Mouse (Mus musculus) lung, postnatal 4 days (tissue): ENCODE results near the gene Uvrag.

Source experiments
- DNase-seq, 2 experiments: peaks; one replicate each; pipeline ENCODE4 v3.0.0; 2021

Uvrag gene

DNA sequence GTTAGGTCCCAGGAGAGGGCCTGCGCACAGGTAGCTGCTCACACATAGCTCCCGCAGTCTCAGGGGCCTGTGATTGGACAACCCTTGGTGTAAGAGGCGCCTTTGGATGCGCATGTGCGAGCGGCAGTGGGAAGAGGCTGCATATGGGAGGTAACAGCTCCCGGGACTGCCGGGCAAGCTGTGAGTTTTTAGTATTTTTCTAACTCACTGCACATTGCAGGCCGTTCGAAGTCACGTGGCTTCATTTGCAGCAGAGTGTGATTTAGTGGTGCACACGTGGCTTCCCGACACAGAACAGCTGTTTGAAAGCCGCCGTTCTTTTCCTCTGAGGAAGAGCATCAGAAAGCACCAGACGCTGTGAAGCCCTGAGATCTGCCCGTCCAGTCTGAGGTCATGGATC, 125.5 kb downstream of the Uvrag start:
- DNase-seq = peak in 1 of 2 experiments; percentile 27

DNA sequence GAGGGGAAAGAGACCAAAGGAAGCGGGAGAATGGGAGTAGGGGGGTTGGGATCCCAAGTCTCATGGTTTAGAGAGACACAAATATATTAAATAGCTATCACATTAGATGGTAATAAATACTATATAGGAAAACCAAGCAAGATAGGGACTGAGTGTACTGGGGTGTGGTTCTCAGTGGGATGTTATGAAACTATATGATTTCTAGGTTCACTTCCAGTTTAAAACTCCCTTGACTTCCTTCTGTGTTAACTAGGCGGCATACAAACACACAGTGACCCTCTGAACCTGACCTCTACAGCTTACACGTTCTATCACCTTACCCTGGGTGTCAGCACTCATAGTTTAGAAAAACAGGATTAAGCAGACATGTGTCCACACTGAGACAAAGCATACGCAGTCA, 126.3 kb downstream of the Uvrag start:
- DNase-seq = no peak

DNA sequence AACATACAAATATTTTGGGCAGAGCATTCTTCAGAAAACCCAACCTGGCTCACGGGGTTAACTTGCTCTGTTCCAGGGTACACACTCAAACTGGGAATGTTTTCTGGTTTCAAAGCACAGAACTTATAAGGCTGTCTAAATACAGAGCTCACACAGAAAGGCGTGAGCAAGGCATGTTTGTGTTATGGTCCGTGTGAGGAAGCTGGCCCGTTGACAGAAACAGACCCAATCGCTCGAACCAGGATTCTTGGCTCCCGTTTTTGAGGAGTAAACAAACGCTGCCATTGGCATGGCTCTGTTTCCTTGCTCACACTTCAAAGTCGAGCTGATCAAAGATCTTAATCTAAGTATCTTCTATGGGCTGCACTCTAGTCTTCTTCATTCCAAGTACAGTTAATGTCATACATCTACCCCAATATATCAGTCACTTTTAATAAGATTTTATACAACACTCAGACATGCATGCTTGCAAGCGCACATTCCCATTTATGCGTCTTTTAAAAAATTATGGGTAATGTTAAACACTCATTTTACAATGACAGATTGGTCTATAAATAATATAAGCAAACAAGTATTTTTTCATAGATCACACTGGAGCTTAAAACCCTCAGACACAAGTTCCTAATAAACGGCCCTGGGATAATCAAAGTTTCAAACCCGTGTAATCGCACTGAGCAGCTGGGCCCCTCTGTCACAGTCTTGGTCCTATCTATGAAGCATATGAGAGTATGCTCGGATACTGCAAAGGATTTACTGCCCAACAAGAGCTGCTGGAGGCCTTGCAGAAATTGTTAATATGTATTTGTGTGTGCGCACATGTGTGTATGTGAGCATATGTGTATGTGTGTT, 133.2 kb downstream of the Uvrag start:
- peak; percentile 33 to 60 for DNase-seq

DNA sequence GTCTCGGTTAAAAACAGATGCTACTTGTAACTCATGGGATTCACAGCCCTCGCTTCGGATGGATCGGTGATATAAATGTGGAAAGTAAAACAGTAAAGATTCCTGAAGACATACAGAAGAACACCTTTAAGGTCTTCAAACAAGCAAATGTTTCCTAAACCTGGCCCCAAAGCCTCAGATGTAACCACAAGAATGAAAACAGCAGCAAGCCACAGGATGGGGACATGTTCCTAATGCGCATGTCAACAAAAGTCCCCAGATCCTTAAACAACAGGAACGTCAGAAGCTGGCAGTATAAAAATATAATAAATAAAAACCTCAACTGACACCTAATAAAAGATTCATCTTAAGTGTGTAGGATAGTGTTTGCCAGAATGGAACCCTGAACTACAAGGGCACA, 137.7 kb downstream of the Uvrag start:
- DNase-seq = no peak

DNA sequence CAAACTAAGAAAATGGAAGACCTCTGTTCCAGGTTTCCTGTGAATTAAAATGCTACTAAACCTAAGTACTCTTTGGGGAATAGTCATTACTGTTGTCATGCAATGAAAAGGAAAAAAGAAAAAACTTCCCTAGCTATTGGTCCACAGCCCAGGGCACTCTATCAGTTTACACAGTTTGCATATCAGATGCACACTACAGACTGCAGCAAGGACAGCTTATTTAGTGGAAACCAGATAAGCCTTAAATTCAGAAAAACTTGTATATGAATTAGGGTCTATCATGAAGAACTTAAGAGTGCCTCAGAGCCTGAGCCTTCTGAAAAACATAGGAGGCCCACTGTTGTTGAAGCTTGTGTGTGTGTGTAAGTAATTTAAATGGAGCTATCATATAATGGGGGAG, 142.2 kb downstream of the Uvrag start:
- no peak for DNase-seq

DNA sequence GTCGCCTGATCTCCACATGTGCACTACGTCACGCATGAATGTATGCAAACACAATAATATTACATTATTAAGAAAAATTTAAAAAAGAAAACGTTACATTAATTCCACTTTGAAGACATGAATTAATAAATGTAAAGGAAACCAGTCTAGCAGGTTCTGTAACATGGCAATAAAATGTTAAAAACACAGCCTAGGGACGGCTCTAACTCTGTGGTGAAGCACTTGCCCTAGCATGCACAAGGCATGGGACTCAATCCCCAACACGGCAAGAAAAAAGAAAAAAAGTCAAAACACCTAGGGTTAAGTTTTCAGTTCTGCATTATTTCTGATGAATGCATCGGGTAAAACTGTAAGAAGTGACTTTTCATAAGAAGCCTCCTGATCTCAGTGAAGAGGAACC, 143.2 kb downstream of the Uvrag start:
- DNase-seq = no peak

DNA sequence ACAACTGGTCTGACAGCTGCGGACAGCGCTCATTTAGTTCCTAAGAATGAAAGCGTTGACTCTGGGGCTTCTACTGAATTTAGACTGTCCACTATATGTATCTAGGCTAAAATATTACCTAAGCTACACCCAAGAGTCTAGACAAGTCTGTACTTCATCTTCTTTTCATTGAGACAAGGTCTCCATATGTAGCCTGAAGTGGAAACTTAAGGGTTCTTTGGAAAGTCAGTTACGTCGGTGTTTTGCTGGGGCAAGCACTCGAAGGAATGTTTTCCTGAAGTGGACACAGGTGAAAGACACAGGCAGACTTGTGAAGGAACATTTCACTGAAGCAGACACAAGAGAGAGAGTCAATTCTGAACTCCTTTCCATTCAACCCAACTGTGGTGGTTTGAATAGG, 144.2 kb downstream of the Uvrag start:
- DNase-seq = no peak

DNA sequence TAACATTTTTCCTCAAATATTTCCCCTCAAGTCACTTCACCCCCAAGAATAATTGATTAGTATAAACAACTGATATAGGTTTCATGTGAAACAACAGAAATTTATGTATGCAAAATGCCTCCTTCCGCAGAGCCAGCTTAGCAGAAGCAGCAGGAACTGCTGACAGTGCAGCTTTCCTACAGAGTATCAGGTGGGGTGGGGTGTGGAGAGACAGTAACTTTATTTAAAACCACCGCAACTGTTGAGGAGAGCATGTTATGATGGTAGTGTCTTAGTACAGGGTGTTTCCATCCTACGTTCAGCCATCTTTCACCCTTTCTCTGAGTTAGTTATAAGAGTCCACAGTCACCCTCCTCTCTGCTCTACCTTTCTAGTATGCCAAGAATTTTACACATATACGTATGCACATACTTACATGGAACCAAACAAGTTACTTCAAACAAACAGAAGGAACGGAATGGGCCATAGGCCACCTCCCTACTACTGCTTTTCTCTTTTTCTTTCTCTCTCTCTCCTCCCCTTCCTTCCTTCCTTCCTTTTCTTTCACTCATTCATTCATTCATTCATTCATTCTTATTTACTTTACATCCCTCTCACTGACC, 145.7 kb downstream of the Uvrag start:
- no peak for DNase-seq

DNA sequence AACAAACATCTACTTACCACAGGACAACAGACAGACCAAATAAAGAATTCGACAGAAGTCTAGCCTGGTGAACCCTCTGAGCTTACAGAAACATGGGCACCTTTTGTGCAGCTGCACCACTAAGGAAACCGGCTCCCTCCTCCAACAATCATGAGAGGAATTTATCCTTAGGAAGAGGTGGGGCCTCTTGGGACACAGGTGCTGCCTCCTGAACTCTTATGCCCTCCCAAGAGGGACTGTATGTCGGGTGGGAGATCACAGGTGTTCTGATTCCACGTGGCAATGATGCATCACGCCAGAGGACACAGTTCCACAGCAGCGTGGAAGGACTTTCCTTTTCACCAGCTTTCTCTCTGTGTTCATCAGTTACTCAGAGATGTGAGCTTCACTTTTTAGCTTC, 146.8 kb downstream of the Uvrag start:
- no peak for DNase-seq

DNA sequence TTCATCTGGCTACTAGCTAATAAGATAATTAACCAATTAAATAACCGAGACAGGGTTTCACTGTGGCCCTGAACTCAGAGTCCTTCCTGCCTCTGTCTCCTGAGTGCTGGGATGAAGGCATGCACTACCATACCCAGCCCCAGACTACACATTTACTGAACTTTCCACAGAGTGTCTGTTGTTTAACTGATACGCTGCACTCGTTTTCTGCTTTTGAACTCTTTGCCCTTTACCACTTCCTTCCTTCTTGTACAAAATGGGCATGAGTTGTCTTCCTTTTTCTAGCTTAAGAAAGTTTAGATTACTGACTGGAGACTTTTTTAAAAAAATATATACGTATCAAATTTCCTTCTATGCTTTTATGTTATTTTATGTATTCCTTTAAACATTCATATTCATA, 147.5 kb downstream of the Uvrag start:
- no peak for DNase-seq

DNA sequence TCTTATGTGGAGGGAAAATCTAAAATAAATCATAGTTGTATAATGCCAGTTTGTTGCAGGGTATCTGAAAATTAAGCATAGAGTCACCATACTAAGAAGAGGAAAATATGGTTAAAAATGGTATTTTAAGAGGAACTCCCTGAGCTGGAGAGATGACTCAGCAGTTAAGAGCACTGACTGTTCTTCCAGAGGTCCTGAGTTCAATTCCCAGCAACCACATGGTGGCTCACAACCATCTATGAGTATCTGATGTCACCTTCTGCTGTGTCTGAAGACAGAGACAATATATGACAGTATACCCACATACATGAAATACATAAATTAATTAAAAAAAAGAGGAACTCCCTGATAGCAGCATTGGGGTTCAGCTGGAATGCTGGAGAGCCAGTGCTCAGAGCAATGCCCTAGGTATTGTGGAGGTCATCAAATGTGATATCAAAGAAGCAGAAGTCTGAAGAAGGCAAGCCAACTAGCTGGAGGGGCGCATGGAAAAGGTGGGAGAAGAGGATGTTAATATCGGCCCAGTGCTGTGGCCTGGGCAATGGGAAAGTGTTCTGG, 149.7 kb downstream of the Uvrag start:
- DNase-seq = no peak

DNA sequence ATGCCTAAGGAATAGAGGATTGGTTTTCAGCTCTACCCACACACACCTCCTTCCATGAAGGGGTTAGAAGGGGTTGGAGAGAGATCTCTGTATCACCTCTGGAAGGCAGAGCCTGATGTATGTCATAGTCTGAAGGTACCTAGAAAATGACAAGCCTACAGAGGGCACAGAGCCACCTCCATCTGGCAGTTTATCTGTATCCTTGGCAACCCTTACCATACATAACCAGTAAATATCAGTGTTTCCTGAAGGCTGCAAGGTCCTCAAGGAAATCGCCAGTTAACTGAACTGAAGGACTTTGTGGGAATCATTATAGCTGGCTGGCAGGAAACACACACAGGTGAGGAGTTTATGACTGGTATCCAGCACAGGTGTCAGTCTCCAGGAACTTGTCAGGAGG, 150.4 kb downstream of the Uvrag start:
- DNase-seq = no peak

DNA sequence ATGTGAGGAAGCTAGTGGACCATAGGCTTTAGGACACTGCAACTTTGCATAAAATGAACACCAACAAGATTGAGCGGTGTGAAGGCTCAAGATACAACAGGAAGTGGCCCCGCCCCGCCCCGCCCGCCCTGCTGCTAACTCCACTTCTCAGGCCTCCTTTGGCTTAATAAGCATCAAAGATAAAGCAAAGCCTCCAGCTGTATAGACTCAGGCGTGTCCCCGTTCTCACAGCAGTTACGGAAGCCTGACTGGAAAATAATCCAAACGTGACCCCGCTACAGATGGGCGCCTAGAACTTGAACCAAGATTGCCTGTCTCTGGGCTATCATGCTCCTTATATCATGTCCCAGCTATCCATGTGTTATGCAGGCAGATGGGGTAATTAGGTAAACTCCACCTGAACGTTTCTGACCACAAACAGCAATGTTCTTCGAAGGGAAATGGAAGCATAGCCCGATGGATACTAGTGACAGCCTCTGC, 153.9 kb downstream of the Uvrag start:
- DNase-seq = no peak

DNA sequence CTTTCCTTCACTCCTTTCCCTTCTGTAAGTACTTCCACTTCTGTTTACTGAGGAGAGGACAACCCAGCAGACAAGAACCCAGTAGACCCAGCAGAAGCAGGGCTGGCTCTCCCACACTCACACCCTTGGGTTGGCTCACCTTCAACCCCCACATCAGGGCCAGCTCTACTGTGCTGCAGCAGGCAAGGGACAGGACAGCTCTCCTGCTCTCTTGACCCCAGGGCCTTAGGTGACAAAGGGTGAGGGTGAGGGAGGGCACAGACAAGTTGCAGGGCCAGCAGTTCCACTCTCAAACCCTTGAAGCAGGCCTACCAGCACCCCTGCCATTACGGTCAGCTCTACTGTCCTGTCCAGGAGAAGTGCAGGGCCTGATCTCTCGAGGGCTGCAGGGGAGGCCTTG, 155.0 kb downstream of the Uvrag start:
- DNase-seq = no peak

DNA sequence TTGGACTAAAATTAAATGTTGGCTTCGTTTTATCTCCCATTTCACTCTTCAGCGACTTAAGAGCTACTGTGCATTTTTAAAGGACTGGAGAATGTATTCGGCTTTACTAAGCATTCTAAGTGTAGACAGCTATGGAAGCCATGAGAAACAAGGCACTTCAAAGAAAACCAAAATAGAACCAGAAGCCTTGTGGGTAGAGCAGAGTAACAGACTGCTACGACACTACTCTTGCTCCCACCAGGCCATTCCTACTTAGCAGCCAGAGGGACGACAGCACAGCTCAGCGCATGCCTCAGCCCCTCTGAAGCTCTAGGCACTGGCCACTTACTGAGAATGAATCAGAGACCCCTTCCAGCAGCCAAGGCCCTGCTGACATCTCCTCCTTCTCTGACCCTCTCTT, 155.5 kb downstream of the Uvrag start:
- no peak for DNase-seq

DNA sequence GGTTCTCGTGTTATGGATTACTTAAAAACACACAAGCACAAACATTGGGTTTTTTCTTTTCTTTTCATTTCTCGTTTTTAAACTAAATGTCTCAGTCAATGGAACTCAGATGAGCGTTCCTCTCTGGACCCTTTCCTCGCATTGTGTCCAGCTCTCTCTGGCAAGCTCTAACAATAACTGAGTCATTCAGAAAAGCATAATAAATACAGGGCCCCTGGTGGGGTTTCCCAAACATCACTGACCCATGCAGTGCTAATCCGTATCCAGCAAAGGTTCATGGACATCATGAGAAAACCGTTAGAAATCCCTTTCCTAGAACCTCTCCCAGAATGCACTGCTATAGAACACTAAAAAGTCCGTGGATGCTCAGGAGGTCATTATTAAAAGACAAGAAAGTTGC, 156.6 kb downstream of the Uvrag start:
- no peak for DNase-seq

DNA sequence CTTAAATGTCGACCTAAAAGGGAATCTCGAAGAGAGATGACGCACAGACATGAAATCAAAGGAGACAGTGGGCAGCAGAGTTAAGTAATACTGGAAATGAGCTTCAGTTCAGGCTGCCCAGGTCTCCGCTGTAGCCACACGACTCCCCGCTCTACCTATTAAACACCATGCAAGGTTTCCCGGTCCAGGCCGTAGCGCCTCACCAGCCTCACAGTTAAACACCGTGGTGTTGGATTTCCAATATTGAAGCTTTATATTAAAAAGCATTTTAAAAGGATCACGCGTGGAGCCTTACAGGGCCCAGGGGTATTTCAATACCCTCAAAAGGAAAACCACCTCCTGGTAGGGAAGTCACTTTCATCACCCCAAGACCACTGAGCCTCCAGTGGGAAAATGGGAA, 157.9 kb downstream of the Uvrag start:
- DNase-seq = no peak

DNA sequence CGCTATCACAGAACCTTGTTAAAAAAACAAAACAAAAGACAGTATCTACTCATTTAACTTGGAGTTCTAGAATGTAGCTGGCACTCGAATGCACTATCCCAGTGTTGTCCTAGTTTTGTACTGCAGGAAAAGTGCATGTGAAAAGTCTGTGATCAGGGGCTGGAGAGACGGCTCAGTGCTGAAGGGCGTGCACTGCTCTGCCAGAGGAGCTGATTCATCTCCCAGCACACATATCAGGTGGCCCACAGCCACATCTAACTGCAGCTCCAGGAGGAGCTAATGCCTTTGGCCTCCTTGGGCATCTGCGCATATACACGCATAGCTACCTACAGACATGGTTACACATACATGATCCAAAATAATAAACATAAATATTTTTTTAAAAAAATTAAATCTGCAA, 159.5 kb downstream of the Uvrag start:
- DNase-seq = no peak

DNA sequence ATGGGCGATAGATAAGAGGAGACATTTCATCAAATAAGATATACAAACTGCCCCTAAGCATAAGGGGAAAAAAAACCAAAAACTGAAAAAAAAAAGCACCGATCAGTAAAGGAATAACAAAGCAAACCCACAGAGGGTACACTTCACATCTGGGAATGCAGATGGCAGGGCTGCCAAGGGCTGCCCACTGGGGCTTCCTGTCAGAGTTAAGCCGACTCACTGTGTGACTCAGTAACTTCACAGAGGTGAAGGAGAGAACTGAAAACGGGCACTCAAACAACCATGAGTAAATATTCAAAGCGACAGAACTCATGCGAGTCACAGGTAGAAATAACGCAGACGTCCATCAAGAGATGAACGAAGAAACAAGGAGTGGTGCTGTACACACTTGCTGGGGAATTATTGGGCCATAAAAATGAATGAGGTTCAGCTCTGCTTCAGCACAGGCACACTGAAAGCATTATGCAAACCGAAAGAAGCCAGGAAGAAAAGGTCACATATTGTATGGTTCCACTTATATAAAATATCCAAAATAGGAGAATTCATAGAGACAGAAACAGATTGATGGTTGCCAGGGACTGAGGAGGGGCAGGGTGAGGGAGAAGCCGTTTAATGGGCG, 164.0 kb downstream of the Uvrag start:
- DNase-seq = no peak

DNA sequence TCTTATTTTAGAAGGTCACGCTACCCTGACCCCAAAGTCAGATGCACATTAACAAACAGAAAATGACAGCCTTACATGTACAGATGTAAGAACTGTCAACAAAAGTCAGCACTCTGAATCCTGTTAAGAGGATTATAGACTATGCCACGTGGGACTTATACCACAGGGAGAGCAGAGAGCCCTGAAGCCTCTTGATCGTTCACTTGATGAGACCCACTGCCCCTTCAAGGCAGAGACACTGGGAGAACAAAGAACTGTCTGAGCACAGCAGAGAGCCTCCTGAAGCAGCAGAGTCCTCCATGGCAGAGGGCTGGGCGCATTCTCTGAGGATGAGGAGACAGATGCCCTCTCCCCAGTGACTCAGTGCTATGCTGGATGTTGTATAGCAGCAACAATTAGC, 166.4 kb downstream of the Uvrag start:
- DNase-seq = no peak

DNA sequence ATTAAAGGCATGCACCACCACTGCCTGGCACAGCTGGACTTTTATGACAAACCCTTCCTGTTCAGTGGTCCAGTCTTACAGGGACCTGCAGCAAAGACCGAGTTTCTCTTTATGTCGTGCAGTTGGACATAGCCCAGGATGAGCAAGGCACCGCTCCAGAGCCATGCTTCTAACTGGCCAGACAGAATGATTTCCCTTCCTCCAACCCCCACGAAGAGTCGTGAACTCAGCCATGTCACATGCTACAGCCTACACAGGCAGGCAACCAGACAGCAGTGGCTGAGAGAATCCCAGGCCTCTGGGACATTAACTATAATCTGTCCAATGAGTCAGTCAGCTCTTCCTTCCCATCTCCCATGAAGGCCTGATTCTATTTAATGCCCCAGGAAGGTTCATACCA, 170.2 kb downstream of the Uvrag start:
- DNase-seq = peak in 1 of 2 experiments; percentile 41

DNA sequence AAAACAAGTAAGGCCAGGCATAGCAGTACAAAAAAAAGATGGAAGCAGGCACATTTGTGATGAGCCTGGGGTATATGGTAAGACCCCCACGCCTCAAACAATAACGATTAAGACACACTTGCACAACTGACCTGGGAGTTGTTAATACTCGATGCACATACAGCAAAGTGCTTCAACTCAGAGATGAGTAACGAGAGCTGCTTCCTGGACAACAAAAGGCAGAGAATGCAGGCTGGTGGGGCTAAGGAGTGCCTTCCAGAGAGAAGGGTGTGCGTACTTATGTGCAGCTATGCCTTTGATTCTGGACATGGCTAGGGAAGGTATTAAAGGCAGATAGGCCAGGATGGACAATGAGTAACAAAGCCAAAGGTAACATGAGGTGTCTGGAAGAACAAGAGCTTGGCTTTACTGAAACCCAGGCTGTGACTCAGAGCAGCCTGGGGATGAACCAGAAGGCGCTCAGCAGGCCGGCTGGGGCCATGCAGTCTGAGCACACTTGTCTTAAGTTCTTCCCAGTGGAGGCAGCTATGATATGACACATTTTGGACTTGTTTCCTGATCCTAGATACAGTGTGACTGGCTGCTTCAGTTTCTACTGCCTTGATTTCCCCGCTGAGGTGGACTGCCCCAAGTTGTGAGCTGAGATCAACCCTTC, 172.1 kb downstream of the Uvrag start:
- no peak for DNase-seq

DNA sequence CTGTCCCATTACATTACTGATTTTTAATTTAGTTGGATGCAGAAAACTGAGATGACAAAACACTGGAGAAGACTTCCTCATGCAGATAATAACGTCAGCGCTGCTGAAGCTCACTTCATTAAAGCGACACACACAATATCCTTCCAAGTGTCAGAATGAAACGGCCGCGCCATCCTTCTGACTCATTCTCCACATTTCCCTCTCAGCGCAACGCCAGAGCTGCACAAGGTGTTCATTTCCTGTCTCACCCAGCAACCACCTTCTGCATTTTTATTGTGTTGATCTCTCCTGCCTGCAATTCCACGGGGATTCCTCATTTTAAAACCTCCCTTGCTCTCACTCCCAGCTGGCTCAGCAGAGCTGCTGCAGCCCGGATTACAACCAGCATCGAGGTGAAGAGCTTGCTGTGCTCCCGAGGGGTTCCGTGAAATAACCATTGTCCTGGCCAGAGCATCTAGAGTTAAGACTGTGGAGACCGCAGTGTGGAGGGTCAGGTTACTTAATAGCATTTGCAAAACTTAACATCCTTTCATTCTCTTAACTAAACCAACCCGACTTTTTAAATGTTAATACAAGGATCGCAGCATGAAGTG, 172.8 kb downstream of the Uvrag start:
- DNase-seq = no peak
